Mouse (Mus musculus): Measurements from ENCODE around the gene Asl. TPM values are rescaled to one million over a fixed set of nuclear protein-coding genes. Genes with fewer than 3 reads are reported as not detected.

The Asl gene
- total RNA-seq, 2 experiments from 2014 or later, result 17.7 to 19.9 TPM

DNA sequence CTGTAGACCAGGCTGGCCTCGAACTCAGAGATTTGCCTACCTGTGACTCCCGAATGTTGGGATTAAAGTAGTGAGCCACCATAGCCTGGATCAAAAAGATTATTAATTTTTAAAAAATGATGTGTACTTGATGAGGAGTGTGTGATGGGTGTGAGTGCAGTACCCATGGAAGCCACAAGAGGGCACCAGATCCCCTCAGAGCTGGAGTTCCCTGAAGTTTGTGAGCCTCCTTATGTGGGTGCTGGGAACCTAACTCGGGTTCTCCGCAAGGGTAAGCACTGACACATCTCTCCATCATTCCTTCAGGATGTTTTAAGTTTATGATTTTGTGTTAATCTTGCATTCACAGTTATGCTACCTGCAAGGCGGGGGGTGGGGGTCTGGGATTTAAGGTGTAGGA, 18.1 kb downstream of the Asl start:
- intact Hi-C loops (cut with DNase I), result no loop called here
- DNase-seq (ENCODE audit: low spot score in 2 of 2), result no peak

- no peak for DNase-seq (ENCODE audit: low spot score in 2 of 2)
These were observed 19.3 kb downstream of the Asl start for GRCm38 (mm10) chr5:130009784-130010183.

DNA sequence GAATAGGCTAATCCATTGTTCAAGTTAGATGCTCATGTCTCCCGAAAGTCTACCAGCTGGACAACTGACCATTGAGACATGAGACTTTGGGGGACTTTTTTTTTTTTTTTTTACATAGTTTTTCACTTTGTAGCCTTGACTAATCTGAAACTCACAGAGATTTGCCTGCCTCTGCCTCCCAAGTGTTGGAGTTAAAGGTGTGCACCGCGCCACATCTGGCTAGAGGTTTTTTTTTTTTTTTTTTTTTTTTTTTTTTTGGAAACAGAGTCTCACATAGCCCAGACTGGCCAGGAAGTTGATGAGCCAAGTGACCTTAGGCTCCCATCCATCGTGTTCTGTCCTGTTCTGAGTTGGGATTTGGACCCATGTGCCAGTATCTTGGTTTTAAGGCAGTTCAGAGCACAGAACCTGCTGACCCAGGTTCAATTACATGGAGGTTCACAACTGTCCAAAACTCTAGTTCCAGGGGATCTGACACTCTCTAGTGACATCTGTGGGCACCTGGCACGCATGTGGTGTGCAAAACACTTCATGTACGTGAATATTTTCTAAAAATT, 20.9 kb downstream of the Asl start:
- DNase-seq (ENCODE audit: low spot score in 2 of 2), result no peak
- intact Hi-C loops (cut with DNase I), result no loop called here

More at GRCm38 (mm10) chr5:130009784-130010183, 19.3 kb downstream of the Asl start:
- intact Hi-C loops (cut with DNase I), result no loop called here

GRCm38 (mm10) chr5:130007344-130007743, 21.7 kb downstream of the Asl start:
- no peak for DNase-seq (ENCODE audit: low spot score in 2 of 2)
- intact Hi-C loops (cut with DNase I), result no loop called here

DNA sequence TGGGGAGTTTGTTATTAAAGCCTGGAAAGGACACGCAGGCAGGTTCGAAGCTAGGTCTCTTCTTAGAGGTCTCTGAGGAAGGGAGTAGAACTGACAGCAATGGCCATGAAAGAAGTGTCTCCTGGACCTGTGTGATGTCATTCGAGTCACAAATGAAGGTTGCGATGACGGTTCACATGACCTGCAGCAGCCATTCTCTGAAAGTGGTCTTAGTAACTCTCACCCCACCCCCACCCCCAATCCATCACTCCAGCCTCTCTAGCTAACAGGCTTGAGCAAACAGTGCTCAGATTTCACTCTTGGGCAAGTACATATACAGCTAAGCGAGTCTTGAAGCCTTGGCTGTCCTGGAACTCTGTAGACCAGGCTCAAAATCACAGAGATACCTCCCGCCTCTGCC, 25.8 kb downstream of the Asl start:
- intact Hi-C loops (cut with DNase I), result no loop called here
- DNase-seq (ENCODE audit: low spot score in 2 of 2), result no peak

- peak; percentile 67 to 70 for DNase-seq (ENCODE audit: low spot score in 2 of 2)
- intact Hi-C loops (cut with DNase I), result no loop called here
These were observed 26.5 kb downstream of the Asl start, which contains the start of gene Gusb for GRCm38 (mm10) chr5:130002301-130003146. Gusb (minus strand) TSS chr5:130003049.

GRCm38 (mm10) chr5:130001356-130001987, 27.6 kb downstream of the Asl start:
- intact Hi-C loops (cut with DNase I), result no loop called here
- DNase-seq (ENCODE audit: low spot score in 2 of 2), result no peak

GRCm38 (mm10) chr5:130000735-130001134, 28.3 kb downstream of the Asl start:
- no peak for DNase-seq (ENCODE audit: low spot score in 2 of 2)
- intact Hi-C loops (cut with DNase I), result no loop called here

- peak; percentile 37 to 39 for DNase-seq (ENCODE audit: low spot score in 2 of 2)
- intact Hi-C loops (cut with DNase I), result no loop called here
These were observed 29.9 kb downstream of the Asl start for GRCm38 (mm10) chr5:129999097-129999496.

DNA sequence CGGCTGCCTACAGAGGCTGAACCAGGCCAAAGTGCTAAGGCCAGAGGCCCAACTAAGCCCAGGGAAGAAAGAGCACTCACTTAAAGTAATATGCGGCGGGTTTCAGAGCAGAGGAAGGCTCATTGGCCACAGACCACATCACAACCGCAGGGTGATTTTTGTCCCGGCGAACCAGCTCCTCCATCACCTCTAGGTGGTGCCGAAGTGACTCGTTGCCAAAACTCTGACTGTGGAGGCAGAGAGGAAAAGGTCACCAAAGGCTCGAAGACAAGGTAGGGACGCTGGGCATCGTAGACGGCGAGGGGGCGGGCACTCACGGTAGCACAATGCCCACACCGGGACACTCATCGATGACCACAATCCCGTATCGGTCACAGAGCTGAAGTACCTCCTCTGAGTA, 31.3 kb downstream of the Asl start:
- DNase-seq (ENCODE audit: low spot score in 2 of 2), result no peak
- intact Hi-C loops (cut with DNase I), result no loop called here

DNA sequence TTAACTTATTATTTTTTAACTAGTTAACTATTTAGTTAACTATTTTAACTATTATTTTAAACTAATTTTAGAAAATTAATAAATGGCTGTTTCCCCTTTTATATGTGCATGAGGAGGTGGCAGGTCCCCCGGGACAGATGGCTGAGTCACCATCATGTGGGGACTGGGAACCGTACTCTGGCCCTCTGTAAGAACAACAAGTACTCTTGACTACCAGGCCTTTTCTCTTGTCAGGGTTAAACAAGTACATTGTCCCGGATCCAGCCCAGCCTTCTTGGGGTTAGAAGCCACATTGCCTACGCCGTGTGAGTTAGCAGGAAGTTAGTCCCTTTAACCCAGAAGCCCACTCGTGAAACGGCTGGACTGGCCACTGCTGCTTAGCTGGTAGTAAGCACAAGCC, 34.1 kb downstream of the Asl start:
- DNase-seq (ENCODE audit: low spot score in 2 of 2), result no peak
- intact Hi-C loops (cut with DNase I), result no loop called here

DNA sequence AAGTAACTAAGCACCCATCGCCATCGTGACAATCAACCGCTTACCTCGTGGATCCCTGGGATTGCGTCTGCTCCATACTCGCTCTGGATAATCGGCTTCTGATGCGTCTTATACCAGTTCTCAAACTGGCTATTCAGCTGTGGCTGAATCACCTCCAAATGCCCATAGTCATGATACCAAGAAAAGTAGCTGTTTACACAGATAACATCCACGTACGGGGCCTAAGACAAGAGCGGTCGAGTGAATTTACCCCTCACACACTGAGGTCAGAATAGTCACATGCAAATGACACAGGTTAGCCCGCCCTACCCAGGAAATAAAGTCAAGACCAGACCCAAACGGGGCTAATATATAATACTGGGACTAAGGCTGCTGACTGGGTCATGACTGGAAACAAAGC, 35.7 kb downstream of the Asl start:
- intact Hi-C loops (cut with DNase I), result no loop called here
- no peak for DNase-seq (ENCODE audit: low spot score in 2 of 2)

DNA sequence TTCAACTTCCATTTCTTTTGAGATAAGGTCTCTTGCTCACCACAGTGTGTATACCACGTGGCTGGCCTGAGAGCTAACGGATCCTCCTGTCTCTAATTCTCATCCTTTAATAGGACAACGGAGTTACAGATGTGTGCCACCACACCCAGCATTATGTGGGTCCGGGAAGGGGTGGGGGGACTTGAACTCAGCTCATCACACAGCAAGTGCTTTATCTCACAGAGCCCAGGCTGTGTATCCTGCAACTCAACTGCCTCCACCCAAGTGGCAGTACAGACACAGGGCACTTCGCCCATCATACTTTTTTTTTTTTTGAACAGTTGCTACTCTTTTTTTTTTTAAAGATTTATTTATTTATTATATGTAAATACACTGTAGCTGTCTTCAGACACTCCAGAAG, 37.1 kb downstream of the Asl start:
- no peak for DNase-seq (ENCODE audit: low spot score in 2 of 2)
- intact Hi-C loops (cut with DNase I), result no loop called here

DNA sequence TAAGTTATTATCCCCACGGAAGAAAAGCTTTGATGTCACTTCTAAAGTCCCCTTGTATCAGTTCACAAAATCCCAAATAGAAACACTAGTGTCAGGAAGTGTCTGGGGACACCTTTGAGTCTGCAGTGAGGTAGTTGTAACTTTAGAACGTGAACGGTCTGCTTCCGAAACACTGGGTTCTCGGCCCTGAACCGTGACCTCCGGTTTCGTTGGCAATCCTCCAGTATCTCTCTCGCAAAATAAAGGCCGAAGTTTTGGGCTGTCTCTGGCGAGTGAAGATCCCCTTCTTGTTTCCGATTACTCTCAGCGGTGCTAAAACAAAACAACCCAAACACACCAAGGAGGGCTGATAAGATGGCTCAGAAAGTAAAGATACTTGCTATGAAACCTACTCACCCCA, 39.7 kb downstream of the Asl start:
- no peak for DNase-seq (ENCODE audit: low spot score in 2 of 2)
- intact Hi-C loops (cut with DNase I), result no loop called here

DNA sequence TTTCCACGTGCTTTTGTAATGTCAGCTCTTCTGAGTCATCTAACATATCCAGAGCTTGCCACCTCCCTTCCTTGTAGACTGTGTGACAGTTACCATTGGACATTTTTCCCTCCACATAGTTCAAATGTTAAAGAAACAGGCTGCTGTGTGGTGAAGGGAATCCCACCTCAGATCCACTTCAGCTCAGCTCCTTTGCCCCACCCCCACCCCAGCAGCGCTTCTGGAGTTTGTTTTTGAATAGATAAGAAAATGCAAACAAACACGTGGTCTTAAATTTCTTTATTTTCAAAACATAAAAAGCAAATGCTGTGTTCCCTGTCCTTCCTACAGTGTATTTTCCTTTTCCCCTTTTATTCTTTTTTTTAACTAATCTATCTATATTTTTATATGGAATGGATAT, 48.8 kb downstream of the Asl start:
- DNase-seq (ENCODE audit: low spot score in 2 of 2), result no peak
- intact Hi-C loops (cut with DNase I), result no loop called here

DNA sequence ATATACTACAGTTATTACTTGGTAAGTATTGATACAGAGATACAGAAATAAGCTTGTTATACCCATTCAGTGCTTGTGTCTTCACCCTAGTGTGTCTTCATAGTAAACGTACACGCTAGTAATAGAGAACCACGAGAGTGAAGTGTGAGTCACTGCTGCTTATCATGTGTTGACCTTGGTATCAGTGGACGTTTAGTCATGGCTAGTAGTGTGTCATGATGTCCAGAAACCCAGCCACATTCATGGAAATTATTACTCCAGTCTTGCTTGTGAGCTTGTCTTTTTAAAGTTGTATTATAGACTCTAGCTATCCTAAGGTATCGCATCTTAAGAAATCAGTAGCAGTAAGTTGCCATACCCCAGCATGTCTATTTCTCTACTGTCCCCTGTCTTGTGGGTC, 50.4 kb downstream of the Asl start:
- DNase-seq (ENCODE audit: low spot score in 2 of 2), result no peak
- intact Hi-C loops (cut with DNase I), result no loop called here

DNA sequence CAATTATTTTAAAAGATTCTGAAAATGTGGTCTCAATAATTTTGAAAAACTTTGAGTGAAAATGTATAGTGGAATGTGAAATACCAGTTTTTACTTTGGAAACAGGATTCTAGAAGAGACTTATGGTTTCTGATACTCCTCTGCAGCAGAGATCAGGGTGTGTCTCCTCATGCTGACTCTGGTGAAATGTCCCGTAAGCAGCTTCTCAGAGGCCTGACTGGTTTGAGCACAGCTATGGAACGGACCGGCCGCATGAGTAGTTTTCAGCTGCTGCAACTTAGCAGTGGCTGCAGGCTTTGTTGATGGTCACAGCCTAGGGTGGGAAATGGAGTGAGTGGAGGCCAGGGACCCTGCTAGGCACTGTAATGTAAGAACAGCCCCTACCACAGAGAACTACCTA, 51.3 kb downstream of the Asl start:
- no peak for DNase-seq (ENCODE audit: low spot score in 2 of 2)
- intact Hi-C loops (cut with DNase I), result no loop called here

GRCm38 (mm10) chr5:129974866-129975311, 54.2 kb downstream of the Asl start:
- DNase-seq (ENCODE audit: low spot score in 2 of 2), result no peak
- intact Hi-C loops (cut with DNase I), result no loop called here

DNA sequence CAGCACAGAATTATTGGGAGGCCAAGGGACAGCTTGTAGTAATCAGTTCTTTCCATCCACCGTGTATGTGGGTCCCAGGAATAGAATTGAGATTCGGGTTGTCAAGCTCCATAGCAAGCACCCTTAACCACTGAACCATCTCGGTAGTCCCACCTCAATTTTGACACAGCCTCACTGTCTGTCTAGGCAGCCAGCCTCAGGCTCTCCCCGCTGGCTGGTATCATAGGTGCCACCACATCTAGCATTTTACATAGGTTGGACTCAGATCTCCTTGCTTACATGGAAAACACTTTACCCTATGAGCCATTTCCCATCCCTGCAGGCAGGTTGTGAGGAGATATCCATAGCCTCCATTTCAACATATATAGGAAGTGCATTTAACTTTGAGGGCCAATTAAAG, 54.7 kb downstream of the Asl start:
- intact Hi-C loops (cut with DNase I), result no loop called here
- DNase-seq (ENCODE audit: low spot score in 2 of 2), result no peak

GRCm38 (mm10) chr5:129971491-129971890, 57.6 kb downstream of the Asl start:
- intact Hi-C loops (cut with DNase I), result no loop called here
- DNase-seq (ENCODE audit: low spot score in 2 of 2), result no peak

- intact Hi-C loops (cut with DNase I), result no loop called here
- DNase-seq (ENCODE audit: low spot score in 2 of 2), result no peak
These were observed 60.6 kb downstream of the Asl start for GRCm38 (mm10) chr5:129968417-129968816.
